Mouse (Mus musculus) fat pad, adult 2 months (tissue): ENCODE measurements at regions not wholly inside any gene's neighbourhood (a gene's known extent, or its start where the extent isn't known, plus 50 kb on each side); places are given as distances from the start of the nearest gene placed in this dataset.
"Not testable (repeated sequence)": the region's sequence is repeated elsewhere in the genome, so short reads cannot be mapped to it uniquely, and the experiment has no call there.

Source experiments
- DNase-seq: peaks from one replicate; pipeline ENCODE4 v3.0.0-alpha.2; 2011; ENCODE audit warnings: low read depth, low spot score; ENCODE audit errors: extremely low read depth

DNA sequence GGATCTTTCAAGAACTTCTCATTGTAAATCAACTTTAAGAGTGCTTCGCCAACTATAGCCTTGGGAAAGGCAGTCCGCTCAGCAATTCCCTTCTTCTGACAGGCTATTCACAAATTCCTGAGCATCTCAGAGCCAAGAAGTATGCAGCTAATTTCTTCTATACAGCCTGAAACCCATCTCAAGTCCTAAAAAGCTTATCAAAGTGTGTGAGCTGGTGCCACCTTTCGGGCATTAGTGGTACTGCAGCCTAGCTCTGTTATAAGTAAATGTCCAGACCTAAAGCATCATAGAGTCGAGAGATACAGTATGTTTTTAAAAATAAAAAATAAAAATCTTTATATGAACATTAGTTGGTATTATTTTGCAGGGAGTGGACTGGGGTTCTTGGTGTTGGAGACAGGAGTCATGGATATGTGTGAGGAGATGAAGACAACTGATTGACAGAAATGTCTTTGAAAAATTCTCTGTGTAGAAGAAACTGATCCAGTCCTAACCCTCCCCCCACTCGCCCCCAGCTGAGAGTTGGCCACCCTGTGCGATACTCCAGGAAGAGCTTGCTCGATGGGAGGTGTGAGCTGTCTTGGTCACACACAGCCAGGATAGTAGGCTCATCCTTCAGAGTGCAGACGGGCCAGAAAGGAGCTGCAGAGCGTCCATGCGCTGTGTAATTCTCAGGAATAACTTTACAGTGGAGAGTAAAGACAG lies 56.4 kb downstream of the Bod1 start:
- DNase-seq = no peak

DNA sequence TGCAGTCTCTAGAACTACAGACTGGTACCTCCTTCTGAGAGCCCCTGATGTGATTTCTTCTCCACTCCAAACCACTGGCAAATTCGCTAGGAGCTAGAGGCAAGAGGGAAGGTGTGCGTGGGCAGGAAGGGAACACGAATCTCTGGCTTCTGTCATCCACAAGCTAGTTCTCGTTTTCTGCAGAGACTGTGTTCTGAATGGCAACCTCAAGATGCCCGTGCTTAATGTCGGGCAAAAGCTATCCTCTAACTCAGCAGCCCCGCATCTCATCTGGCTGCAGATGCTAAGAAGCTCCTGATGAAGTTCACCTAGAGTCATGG lies 57.3 kb downstream of the Bod1 start:
- no peak for DNase-seq

DNA sequence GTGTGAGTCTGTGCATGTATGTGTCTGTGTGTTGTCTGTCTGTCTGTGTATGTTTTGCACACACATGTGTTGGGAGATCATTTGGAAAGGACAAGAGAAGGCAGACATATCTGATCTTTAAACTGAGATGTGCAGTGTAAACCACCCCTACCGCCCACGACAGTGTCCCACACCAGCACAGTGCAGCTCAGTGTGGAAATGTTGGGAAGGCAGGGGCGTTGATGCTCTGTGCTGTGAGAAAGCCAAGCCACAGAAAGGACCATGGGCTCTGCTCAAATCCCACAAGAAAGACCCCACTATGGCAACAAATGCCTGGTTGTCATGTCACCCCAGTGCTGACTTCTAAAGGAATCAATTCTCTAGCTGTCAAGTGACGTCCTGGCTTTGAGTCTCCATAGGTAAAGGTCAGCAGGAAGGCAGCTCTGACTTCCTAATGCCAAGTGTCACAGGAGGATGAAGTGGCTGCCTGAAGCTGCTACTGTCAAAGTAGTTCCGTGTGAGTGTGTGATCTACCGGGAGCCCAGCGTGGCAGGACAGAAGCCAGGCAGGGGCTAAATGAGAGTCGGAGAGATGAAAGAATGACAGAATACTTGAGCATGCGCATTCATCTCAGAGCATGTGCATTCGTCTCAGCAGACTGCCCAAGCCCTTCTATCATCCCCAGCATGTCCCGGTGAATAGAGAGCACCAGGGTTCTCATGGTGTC lies 57.8 kb downstream of the Bod1 start:
- no peak for DNase-seq

DNA sequence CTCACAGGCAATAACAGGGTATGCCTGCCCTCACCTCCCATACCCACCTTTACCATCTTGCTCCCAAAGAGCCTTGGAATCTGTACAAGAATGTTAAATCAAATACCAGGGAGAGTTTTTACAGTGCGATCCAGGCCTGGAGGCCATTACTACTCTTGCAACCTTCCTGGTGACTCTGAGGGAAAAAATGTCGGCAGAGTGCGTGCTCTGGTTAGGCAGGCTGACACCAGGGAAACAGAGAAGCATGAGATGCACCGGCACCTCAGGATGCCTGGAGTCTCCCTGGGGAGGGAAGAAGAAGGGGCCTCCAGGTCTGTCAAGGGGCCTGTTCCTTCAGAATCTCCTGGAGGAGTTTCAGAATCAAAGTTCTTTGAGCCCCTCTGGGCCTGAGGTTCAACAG lies 63.2 kb downstream of the Bod1 start:
- DNase-seq = no peak

DNA sequence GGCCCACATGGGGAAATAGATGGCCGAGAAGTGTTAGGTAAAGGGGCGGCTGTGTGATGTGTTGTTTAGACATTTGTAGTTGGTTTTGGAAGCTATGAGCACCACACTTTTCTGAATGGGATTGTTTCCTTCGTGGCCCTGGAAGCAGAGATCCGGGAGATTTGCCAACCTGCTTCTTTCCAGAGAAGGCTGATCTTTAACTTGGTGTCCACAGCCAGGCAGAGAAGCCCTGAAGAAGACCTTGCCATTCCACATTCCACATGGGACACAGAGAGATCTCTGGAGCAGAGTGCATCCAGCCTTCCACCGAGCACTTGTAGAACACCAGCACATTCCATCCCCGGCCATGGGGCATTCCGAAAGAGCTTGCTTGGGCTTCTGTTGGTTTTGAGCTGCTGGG lies 70.2 kb downstream of the Bod1 start:
- DNase-seq = no peak

DNA sequence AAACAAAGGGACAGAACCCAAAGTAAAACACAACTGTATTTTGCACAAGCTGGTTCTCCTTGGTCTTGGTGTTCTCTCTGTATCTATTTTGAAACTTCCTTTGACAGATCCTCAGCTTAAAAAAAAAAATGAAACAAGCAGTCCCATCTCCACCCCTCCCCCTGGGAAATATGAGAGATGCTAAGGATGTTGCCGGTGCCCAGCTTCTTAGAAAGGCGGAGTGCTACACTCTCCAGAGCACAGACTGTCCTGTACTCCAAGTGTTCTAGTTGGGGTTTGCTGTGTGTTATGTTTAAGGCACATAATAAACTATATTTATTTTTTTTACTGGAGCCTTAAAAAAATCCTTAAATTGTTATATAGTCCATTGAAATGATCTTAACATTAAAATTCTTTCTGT lies 78.1 kb downstream of the Bod1 start:
- DNase-seq = no peak

DNA sequence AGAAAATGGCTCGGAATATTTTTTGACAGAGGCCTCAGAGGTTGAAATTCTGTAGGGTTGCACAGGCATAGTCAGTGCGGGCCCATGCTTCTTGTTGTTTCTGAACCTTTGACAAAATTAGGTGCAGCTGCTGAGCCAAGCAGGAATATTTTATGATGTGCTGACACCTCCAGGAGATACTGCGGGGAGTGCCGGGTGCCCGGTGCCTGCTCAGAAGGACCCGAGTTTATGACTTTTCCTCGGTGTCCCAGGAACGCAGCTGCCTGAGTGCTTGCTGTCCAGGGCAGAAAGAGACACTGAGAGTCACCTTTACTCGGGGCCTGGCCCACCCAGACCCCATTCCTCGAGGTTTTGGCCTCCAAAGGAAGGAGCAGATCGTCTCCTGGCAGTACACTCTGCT lies 79.6 kb downstream of the Bod1 start:
- DNase-seq = no peak

DNA sequence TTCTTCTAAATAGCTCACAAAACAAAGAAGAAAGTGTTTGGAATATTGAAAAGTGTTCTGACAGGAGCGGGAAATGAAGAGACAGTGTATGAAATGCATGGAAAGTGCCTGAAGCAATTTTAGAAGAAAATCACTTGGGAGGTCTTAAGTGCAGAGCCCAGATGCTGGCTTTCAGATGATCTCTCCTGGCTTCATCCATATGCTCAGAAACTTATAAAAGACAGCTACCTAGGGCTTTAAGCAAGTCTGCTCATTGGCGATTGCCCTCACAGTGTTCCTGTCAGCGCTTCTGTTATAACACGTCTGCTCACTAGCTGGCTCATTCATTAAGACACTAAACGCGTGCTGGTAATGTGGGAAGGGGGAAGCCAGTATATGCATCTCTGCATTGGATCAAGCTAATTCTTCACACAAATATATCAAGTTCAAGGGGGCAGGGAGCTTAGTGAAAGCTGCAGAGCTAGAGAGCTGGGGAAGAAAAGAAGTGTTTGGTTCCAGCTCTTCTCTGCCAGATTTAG lies 80.6 kb downstream of the Bod1 start:
- no peak for DNase-seq

DNA sequence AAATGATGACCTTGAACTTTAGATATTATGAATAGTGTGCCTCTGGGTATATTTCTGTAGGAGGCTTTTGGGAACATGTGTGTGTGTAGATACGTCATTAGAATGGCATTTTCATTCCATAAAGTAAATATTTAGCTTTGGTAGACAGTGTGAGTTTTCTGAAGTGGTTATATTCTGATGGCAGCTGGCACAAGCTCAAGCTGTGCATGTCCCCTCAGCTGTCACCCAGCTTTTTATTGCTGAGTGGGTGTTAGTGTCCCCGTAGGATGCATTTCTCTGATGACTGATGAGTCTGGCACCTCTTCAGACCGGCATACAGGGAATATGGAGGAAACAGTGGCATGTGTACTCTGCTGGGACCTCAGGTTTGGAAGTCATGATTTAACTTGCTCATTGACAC lies 96.7 kb downstream of the Bod1 start:
- DNase-seq = no peak

DNA sequence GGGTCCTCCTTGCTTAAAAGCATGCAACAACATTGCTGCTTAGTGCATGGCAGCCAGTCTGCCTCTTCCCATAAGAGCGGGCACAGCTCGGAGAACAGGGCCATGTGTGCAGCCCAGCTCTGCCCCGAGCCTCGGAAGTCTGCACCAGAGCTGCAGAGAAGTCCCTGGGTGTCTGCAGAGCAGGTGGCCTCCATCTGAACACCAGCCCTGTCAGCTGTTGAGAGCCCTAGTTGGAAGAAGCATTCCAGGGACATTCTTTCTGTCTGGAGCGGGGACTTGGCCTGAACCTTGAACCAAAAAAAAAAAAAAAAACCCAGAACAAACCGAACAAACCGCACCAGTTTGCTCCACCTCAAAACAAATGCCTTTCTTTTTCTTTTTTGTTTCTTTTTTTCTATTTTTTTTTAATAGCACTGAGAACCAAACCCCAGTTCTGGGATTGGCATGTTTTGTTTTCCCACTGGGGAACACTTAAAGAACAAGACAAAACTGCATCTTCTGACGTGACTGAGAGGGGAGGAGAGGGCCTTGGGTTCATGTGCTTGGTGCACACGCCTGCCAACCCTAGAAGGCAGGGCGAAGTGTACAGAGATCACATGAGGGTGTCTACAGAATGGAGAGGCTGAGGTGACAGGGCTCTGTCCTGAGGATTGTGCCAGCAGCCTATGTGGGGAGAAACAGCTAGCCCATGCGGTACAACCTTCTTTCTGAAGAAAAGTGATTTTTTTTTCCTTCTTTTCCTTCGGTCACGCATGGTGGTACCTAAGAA lies 106.8 kb downstream of the Bod1 start:
- DNase-seq = no peak

DNA sequence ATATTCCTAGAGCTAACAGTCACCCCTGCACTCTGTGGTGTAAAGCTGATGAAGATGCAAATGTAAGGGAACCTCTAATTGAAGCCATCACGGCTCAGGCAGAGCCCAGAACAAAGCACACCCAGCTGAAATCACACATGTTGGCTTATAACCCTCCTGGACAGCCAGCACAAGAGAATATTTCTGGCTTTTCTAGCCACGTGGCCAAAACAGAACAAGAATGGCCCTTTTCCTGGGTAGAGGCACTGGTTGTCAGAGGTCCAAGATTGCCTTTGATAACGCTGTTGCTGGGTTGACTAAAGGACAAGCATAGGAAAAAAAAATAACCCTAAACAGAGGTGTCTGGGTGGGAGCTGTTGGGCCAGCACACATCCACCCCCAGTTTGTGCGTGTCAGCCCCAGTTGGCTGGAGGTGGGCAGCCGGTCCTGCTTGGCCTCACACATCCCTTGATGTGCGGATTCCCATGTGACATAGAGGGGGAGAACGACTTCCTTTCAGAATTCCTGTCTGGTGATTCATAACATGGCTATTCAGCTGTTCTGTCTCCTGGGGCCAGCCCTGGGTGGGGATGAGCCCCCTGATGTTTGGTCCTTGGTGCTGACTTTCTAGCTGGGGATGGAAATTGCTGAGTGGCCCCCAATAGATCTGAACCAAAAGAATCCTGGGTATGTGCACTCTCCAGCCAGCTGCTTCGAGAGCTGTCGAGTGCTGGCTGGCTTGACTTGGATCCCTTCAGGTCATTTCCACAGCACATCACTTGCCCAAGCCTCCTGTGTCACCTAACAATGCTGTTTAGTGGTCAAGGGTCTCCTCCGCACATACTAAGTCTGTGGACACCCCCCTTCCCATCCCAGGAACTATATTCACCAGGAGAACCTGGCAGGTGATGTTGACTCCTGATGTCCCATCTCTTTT lies 107.6 kb downstream of the Bod1 start:
- no peak for DNase-seq

DNA sequence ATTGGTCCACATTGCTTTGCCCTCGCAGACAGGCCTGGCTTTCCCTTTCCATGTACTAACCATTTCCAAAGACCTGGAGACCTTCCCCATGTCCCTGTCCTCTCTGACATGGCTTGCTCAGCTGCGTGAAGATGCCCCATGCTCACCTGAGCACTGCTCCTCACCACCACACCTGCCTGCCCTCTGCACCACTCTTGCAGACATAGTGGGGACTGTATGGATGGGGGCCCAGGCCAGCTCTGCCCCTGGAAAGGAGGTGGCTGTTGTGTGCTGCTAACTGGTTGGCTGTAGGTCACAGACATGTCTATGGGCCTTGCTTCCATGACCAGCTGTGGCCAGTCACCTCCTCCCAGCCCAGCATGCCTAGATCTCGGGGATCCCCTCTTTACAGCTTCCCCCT lies 108.7 kb downstream of the Bod1 start:
- DNase-seq = no peak

DNA sequence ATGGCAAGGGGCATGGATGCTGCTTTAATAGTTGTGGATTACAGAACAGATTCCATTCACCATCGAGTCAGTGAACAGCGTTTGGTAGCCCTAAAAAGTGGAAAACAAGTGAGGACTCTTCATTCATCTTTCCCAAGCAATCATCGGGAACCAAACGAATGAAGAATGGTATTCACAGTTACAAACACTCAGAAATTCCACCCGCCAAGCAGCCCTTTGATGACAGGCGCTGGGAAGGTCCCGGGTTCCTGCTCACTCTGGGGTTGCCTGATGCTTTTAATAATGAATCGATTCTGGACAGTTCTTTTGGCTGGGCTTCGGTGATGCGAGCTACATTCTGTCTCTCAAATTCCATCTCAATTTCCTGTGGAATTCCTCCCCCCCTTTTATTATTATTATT lies 110.9 kb downstream of the Bod1 start:
- no peak for DNase-seq

DNA sequence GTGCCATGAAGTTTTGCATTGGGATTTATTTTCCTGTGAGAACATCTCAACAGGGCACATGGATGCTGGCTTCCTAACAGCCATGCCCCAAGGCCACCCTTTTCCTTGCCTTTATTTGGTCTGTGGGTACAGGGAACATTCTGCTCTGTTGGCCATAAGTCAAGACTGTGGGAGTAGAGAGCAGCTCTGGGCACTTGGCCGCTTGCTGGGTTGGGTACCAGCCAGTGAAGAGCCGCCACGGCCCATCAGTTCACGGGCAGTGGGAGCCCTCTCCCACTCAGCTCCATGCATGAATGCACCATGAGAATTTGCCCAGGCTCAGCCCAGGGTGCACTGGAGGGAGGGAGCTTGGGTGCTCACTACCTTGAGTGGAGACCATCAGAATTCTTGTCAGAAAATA lies 116.6 kb downstream of the Bod1 start:
- peak; percentile 36 for DNase-seq

DNA sequence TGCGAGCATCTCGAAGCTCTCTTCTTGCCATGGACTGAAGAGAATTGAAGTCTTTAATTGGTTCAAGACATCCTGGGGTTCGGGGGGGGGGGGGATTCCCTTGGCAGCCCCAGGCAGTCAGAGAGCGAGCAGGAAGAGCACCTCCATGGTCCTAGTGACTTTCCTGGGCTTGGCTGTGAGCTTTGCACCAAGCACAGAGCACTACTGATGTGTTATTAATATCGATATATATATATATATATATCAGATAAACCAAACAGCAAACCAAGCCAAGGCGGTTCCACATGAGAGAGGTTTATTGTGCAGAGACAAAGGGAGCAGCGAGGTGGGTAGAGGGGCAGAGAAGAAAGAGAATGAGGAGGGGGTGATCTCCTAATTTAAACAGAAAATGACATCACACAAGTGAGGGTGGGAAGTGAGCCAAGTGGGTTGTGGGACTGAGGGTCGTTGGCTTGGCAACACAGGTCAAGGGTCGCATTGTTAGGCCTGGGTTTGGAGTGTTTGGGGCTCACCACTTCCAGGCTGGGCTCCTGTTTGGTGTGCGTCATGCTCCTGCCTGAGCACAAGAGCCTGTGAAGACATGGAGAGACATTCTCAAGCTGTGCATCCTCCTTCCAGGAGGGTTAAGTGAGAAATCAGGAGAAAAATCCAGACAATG lies 119.9 kb downstream of the Bod1 start:
- no peak for DNase-seq

DNA sequence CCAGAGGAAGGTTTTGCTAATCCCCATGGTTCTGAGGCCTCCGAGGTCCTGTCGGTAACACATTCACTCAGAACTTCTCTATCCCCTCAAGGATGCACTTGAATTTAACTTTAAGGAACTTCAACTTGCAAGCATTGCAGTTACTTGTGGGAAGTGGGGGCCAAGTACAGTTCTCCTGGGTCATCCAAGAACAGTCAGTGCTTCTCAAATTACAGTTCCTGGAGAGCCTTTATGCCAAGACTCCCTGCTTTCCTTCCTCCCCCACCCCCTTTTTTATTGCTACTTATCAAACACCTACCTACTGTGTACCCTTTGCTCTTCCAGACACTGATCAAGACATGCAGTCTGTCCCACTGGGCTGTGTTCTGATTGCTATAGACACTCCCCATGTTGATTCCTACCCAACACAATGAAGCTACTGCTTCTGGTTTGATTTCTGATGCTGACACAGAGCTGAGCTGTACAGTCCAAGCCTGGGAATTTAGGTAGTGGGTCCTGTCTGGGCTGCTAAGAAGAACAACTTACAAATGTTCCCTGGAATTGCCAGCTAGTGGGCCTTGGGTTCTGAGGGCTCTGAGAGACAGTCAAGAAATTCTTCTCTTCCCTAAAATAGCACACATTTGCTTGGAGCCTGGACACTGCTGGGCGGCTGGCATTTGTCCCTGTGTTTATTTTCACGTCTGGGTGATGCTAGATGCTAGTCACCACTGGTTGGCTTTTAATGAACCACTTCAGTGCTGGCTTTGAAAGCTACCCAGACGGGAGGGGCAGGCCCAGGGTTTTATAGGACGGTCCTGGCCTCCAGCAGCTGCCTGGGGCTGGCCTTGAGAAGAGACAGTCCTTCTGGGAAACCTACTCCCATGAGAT lies 120.7 kb downstream of the Bod1 start:
- DNase-seq = no peak

DNA sequence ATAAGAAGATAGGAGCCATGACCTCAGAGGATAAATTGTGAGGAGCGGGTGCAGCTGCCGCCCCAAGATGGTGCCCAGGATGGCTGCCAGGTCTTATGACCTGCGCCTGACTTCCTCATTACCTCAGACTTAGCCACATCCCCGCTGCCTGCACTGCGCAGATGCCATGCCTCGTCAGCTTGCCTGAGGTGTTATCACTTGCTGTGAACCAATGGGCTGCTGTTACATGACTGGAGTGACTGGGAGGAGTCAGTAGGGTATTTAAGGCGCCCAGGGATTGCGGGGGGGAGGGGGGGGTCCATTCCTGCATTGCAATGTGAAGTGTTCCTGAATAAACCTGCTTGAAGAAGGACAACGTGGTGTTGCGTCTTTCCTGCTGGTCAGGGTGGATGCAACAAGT lies 126.2 kb downstream of the Bod1 start:
- DNase-seq = not testable (repeated sequence)

DNA sequence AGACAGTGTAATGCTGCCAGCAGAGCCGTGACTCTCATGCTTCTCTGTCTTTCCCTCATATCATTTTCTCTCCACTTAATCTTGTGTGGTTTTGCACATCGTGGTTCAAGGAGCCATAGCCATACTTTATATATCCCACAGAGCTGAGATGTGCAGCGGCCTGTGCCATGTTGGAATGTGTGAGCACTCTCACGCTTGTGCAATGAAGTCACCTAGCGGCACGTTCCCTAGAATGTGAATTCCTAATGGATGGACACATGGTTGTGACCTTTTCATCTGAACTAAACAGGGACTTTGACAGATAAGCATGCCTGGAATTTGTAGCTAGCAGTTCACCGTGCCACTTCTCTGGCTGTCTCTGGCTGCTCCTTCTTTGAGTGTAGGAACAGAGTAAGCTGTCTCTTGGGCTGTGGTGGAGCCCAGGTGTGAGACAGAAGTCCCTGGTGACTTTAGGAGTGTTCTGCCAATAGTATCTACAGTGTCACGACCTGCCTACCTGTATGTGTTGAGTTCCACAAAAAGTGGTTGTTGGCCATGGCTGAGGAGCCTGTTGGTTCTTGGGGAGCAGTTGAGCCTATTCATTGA lies 129.0 kb downstream of the Bod1 start:
- no peak for DNase-seq

DNA sequence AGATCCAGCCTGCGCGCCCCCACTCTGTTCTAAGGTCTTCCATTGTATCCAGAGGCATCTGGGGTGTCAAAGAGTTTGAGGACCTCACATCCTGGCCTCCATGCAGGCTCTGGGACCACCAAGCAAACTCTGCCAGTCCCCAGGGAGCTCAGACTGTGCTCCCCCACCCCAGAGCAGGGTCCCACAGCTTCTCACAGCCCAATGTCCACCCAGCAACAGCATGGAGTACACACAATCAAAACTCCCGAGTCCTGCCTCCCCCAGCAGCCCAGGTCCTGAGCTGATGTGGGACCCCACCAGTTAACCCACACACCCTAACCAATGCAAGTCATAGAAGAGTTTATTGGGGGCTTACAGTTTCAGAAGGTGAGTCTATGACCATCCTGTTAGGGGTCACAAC lies 130.3 kb downstream of the Bod1 start:
- DNase-seq = no peak
